Mouse (Mus musculus): ENCODE results near the gene Gm16427. TPM values are rescaled to one million over a fixed set of nuclear protein-coding genes. Genes with fewer than 3 reads are reported as not detected.

The Gm16427 gene
- polyA plus RNA-seq (2015; fragmentation: Illumina TruSeq; extraction: RNeasy Lipid Tissue Mini Kit (QIAGEN cat#74804); ENCODE audit: low read depth, low replicate concordance) = not detected

DNA sequence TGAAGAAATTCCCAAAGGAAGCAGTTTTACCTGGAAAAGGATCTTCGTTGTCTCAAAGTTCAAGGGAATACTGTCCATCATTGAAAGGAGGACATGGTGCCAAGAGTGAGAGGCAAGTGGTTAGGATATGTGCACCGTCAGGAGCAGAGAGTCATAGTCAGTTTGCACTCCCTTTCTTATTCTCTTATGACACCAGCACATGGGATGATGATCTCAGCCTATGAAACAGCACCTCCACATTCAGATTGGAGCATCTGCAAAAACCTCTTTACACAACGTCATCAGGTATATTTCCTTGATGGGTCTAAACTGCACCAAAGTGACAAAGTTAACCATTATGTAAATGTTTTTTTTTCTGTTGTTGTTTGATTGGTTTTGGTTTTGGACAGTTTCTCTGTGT, at the start of gene Gm16427:
Gm16427 (minus strand) TSS at position 101 of the 400 bp plus-strand sequence.

Other genes starting within 250 kb of the Gm16427 start
- gene C87414, start 131.4 kb upstream of the Gm16427 start, polyA plus RNA-seq (2015; fragmentation: Illumina TruSeq; extraction: RNeasy Lipid Tissue Mini Kit (QIAGEN cat#74804); ENCODE audit: low read depth, low replicate concordance) = not detected